16 mouse cellular contexts compared by ENCODE assay signal in the genomic region with DNA sequence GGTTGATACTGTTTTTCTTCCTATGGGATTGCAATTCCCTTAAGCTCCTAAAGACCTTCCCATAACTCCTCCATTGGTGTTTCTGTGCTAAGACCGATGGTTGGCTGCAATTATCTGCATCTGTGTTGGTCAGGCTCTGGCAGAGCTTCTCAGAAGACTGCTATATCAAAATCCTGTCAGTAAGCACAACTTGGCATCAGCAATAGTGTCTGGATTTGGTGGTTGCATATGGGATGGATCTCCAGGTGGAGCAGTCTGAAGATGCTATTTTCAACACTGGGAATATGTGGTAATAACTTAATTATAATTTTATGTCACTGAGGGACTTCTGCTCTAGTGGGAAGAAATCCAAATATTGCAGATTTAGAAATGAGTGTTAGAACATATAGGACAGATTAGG.
DNase-seq lines count a peak whose midpoint lies in the region; ATAC-seq lines count a peak whose summit lies in the region.
"Had no signal": no experiment of that assay in that cellular context is flagged by ENCODE, and none has a peak within 500 bp of the region (broad histone marks: within the 10 kb centered on the region; RNA-seq: fewer than 3 reads in every experiment).

No protein-coding gene starts in this region.

- ATAC-seq in cerebellum, adult (ENCODE audit: insufficient number of reproducible peaks, low FRiP score, low TSS enrichment) = peak; percentile 47; the same call in 1 of the 2 replicates
- ATAC-seq: activated CD4-positive, CD25-positive, alpha-beta regulatory T cell, adult 4 months; CD4-positive, CD25-positive, alpha-beta regulatory T cell, adult 4 months; forebrain, embryonic 13.5 days; forebrain, embryonic 15.5 days; Patski had no signal

- intact Hi-C loops in gastrocnemius, postnatal 36 days (cut with DNase I) = no loop called here

- no peak for DNase-seq in cerebellum, adult 11 months
- peak; percentile 40 for DNase-seq in cerebellum, adult 9-10 months
- DNase-seq in cerebellum, postnatal 36 days = no peak
- DNase-seq in brain, adult 2 months (ENCODE audit: low read depth, low spot score) = peak; percentile 70
- DNase-seq in gastrocnemius, postnatal 36 days = no peak
- DNase-seq: adrenal gland, adult 8-10 months; adrenal gland, postnatal 14 days; adrenal gland, postnatal 36 days; B cell, adult 2 months; gastrocnemius, adult 2 months had no signal

Comparison
In these comparisons a context has a peak if more than half of its experiments do, and no peak if none do; other contexts are left out.
1. DNase-seq: peak in cerebellum, adult 9-10 months (single experiment) and brain, adult 2 months (single experiment); none in cerebellum, adult 11 months (single experiment), cerebellum, postnatal 36 days (0 of 2) and gastrocnemius, postnatal 36 days (0 of 2).